Mouse (Mus musculus) granulocyte monocyte progenitor cell, adult 5-6 weeks (primary cell): Measurements from ENCODE around the gene Bicc1. TPM values are rescaled to one million over a fixed set of nuclear protein-coding genes. Genes with fewer than 3 reads are reported as not detected.

ENCODE experiments used
- ATAC-seq: replicated peaks from 2 replicates; pipeline ENCODE4 v1.8.0; 2016; ENCODE audit warnings: mild to moderate bottlenecking, moderate TSS enrichment, inconsistent platforms; ENCODE audit not compliant: poor library complexity, severe bottlenecking
- total RNA-seq, 2 experiments: library from RNA; stranded (forward) in 1 of 2; stranded (reverse) in 1 of 2; fragments of 200-712, 200-1000 nt in 1 of 2; fragments of >200 nt in 1 of 2; fragmentation: Nextera tagmentation in 1 of 2; gene quantifications; 2 replicates each; pipeline ENCODE4 v1.2.3; 2014 to 2017

Gene Bicc1
- total RNA-seq, 2 experiments from 2014 or later, result not detected

DNA sequence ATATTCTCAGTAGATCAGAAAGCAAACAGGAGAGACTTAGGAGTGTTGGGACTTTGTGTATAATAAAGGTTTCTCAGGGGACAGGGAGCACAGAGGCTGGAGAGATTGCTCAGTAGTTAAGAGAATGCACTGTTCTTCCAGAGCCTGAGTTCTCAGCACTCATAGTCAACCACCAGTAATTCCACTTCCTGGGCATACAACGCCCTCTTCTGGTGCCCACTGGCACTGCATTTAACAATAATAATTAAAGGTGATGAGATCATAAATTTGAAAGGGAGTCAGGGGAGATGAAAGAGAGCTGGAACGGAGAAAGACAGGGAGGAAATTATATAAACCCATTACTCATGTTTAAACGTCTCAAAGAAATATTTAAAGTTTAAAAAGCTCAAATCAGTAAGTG lies 35.5 kb downstream of the Bicc1 start:
- ATAC-seq, result no peak

DNA sequence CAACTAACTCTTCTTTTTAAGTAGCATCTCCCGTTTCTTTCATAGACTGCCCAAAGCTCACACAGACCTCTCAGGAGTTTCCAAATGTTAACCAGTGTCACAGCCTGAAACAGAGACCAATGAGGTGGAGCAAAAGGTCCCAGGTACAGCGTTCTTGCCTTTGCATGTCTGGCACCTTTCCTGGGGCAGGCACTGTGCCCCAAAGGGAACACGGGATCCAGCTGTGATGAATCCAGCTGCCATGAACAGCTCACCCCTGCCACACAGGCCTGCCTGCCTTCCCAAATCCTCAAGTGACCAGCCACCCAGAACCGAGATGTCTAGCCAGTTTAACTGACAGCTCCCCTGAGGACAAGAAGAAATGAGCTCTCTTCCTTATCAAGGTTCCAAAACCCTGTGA lies 36.1 kb downstream of the Bicc1 start:
- no peak for ATAC-seq

DNA sequence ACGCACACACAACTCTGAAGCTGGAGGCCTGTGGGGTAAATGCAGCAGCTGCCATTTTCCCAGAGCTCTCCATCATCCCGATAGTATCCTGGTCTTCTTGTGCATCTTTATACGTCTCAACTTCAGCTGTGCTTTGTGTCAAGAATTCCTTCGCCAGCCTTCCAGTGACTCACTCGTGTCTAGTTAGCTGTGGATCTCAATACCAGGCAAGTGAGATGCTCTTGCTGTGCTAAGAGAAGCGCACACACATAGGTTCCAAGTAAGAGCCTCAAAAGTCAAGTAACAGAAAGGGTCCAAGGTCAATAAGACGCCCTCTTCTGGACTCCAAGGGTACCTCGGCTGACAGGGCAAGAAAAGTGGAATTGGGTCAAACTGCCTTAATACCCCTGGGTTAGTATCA lies 37.0 kb downstream of the Bicc1 start:
- no peak for ATAC-seq

DNA sequence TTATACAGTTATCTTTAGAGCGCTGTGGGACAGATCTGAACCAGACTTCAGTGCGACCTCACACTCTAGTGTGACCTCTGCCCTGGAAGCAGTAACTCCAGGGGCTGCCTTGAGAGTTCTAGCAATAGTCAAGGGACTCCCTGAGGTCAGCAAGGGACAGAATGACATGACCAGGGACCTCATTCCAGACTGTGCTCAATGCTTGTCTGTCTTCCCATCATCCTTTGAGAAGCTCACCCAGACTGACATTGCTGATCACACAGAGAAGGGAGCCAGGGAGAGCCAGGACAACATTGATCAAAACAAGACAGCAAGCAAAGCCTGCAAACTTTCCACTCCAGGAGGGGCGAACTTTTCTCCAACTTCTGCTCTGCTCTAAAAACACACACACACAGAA lies 38.7 kb downstream of the Bicc1 start:
- no peak for ATAC-seq

DNA sequence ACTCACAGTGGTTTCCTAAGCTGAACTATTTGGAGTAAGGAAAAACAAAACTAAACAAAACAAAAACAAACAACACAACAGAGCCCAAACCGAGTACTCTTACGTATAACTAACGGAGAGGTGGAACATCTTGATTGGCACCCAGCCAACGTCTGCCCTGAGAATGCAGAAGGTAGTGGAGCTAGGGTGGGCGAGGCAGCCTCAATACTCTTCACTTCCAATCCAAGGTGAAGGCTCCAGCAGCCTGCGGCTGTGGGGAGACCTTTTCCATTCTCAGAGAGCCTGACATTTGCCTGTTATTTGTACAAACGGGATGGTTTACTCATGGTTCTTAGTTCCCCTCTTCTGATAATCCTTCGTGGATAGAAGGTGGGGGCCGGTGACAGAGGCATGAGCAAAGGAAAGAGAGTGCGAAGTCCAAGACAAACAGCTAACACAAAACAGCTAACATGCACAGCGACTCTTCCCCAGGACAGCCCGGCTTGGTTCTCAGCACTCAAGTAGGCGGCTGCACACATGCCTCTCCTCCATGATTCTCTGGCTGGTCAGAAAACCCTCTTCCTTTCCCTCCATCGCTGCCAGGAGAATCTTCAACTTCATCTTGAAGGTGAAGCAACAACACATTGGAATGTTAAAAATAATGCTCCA lies 39.3 kb downstream of the Bicc1 start:
- ATAC-seq, result no peak

DNA sequence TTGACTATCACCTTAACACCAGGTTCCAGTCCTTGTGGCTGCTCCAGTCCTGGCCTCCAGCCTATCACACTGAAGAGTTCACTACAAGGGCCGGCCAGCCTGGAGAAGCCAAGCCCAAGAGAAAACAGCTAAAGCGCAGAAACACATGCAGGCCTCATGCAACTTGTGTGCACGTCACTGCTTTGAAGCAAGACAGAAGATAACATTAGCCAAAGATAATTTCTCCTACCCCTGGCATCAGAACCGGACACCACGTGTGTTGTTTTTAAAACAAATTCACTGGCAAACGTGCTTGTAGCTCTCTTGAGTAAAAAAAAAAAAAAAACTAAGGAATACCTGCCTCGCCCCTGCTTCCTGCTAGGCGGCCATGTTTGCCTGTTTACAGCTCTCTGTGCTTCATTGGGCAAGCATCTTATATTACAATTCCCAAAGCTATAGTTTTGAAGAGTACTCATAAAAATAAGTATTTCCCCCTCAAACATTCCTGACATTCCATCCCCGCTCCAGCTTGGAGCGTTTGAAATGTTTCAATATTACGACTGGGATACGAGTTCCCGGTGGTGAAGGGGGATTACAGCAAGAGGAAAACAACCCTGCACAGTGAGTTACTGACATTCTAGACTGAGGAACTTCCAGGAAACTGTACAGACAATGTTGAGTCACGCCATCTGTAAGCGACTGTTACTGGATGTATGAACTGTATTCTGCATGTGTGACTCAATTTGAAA lies 40.2 kb downstream of the Bicc1 start:
- ATAC-seq, result no peak

DNA sequence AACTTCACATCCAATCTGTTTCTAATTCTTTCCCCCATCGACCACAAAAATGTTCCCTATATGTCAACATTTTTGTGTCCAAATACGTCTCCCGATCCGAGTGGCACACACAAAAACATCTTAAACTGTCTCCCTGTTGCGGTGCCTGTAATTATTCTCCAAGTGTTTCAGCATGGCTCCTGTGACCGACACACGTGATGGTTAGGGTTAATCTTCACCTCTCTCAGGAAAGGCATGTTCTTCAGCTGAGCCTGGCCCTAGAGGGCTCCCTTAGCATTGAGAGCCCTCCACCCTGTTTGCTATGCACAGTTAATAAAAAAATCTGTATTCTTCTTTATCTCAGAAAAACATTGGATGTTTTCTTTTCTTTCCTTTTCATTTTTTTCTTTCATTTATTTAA lies 41.7 kb downstream of the Bicc1 start:
- no peak for ATAC-seq

DNA sequence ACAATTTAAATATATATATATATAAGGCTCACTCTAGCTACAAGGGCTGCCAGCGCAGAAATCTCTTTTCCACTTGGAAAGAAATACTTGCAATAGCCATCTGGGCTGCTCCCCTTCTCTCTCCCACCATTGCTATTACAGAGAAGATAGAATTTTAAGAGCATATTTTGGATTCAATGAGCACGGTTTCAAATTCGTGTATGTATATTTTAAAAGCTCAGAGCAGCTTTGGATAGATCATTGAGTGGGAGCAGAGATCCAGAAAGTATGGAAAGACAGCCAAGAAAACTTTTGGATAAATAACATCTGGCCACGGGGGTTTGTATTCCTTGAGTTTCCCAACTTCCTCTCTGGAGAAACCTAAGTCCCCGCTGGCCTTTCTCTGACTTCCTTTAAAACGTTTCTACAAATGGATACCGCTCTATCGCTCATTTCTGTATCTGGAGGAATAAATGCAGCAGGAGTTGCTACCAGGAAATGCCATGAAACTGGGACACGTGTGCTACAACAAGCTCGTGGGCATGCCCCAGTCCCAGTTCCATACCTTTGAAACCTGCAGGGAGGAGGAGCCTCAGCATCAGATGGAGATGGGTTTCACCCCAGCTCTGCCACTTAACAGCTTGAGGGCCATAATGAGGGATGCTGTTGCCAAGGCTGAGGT lies 45.1 kb downstream of the Bicc1 start:
- ATAC-seq, result no peak

DNA sequence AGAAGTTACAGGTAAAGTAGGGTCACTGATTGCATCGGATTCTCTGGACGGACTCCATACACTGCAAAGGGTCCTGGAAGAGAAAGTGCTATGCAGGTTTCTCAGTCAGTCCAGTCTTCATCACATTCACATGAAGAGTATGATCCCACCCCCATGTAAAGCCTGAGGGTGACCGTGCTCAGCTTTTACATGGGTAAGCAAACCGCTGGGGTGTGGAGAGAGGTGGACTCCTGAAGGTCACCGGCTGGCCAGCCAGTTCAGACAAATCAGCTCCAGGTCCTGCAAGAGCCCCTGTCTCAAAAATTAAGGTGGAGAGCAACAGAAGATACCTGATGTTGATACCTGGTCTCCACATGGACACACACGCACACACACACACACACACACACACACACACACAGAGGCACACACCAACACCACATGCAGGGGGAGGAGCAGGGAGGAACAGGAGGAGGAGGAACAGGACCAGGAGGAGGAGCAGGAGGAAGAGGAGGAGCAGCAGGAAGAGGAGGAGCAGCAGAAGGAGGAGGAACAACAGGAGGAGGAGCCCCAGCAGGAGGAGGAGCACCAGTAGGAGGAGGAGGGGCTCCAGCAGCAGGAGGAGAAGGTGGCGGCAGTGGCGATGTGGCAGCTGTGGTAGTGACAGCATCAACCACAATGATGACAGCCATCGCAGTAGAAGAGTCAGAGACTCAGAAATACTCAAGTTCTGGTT lies 52.9 kb downstream of the Bicc1 start:
- ATAC-seq, result no peak

DNA sequence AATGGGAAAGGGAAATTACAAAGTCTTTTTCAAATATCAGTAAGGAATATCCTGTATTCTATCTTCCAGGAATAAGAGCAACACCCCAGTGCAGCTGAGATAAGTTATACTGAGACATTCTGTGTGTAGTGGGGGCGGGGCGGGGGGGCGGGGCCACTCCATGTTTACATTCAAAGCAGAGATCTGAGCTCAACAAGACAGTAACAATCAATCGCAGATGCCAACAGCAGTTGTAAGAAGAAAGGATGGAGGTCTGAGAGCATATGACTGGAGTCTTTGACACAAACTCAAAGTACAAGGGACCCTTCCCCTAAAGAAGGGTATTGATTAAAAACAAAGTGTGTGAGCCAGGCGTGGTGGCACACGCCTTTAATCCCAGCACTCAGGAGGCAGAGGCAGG lies 54.7 kb downstream of the Bicc1 start:
- ATAC-seq, result no peak

DNA sequence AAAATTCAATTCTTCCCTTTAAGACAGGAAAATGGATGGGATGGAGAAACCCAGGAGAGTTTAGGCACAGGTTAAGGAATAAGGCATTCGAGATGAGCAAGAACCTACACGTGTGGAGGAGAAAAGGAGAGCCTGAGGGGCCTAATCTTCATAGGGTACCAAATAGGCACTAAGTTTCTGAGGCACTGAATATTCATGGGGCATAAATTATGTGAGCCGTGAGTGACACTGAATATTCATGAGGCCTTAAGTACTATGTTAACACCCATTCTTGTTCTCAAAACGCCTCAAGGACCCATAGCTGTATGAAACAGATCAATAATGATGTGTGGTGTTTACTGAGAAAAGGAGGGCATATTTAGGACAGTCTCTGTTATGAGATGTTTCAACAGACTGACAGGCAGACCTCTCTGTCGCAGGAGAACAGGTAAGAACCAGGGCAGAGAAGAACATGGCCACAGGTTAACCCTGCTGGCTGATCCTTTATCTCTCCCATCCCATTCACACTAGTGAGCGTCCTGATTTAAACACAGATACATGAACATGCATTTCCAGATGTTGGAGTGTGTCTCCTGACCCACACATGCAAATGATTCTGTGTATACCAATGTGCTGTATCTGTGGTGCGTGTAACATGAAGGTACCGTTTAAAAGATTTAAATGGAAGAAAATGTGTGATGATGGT lies 58.5 kb downstream of the Bicc1 start:
- ATAC-seq, result no peak

DNA sequence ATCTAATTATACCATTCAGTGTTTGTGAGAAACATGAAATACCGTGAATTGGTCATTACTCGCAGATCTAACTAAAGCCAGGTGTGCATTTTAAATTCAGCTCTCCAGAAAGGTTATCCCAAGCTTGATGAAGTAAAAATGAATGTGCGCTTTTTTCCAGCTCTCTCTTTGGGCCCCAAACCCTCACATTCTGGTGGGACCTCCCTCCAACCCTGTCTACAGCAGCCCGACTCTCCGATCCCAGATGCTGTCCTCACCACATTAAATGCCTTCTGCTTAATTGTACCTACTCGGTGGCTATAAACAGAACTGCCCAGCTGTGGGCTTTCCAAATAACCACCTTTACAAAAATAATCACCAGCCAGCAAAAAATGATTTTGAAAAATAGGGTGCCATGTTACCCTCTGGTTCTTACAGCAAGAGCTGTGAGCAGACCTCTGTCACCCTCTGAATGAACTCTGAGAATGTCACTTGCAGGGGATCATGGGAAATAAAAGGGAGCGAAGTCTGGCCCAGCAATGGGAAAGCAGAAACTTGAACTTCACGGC lies 64.7 kb downstream of the Bicc1 start:
- ATAC-seq, result no peak

DNA sequence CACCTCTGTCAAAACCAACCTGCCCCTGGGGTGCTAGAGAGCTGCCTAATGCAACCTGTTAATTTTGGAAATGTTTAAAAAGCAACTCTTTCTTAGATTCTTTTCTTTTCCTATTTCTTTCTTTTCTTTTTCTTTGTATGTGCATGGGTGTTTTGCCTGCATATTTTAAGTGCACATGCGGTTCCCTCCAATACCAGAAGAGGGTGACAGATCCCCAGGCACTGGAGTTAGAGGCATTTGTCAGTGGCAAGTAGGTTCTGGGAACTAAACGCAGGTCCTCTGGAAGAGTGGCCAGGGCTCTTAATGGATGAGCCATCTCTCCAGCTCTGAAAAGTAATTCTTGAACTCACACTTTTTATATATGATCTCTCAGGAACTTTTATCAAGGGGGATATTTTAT lies 66.2 kb downstream of the Bicc1 start:
- no peak for ATAC-seq

DNA sequence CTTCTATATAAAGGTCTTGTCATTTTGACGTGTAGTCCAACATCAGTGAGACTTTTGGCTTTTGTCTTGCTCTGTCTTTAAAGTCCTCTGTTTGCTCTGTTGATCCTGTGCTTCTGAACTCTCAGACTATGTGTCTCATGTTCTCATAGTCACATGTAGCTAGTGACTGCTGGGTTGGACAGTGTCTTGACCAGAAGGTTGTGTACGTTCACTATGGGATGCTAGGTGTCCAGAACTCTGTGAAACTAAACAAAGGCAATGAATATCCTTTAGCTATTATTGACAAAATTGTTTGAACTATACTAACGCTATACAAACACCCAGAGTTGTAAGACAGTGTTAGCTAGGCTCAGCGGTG lies 72.2 kb downstream of the Bicc1 start:
- ATAC-seq, result no peak

DNA sequence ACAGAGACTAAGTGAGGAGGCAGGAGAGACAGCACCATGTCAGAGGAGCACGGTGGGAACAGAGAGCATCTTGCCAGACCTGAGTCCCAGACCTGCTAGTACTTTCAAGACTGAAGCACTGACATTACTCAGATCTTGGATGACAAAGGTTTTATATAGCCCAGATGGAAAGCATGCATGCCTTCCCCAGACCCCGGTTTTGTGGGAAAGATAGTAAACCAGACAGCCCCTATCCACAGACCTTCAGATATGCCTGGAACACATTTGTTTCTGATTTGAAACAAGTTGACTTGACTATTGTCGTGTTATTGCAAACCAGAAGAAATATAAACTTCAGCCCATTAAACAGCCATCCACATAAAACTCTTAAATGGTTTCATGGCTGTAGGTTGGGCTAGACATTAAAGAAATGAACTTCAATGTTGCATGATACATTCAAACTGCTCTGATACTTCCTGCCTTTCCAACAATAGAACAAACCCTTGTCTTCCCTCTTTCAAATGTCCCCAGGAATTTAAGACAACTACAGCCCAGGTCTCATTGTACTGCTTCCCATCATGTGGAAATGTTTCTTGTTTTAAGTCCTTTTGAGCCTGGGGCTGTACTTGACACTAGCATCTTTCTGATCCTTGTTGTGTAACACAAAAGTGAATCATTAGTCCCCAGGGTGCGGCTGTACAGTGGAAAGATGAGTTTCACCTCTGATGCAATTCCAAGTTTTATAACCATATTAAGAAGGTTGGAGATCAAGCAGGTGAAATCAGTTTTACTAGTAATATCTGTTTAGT lies 72.7 kb downstream of the Bicc1 start:
- ATAC-seq, result no peak

DNA sequence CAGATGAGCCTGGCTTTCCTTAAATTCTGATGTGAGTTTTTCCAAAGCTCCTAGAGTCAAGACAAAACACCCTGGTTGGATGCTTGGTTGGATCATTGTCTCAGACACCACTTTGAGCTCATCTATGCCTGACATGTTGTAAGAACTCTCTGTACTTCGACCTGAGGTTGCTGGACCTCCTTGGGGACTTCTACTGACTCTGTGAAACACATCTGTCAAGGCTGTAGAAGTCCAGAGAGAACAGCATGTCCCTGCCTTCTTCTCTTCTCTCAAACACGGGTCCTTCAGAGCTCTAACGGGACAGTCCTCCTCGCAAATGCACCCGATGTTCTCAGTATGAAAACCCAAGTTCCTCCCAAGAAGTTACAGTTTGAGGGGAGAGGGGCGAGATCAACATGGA lies 76.5 kb downstream of the Bicc1 start:
- ATAC-seq, result no peak

DNA sequence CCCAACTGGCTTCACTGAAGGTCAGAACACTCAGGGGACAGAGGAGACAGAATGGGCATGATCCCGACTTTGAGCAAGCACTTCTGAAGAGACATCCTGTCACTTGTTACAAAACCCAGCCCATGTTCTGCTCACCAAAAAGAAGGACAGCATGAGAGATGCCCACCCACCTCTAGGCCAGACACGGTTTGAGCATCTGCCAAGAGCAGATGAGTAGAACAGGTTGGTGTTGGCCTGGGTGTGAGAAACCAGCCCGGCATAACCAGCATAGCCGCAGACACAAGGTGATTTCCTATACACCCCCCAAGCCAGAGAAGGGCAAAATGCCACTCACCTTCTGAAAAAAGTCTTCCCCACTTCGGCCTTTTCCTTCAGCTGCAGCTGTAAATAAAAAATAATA lies 80.6 kb downstream of the Bicc1 start:
- ATAC-seq, result no peak

DNA sequence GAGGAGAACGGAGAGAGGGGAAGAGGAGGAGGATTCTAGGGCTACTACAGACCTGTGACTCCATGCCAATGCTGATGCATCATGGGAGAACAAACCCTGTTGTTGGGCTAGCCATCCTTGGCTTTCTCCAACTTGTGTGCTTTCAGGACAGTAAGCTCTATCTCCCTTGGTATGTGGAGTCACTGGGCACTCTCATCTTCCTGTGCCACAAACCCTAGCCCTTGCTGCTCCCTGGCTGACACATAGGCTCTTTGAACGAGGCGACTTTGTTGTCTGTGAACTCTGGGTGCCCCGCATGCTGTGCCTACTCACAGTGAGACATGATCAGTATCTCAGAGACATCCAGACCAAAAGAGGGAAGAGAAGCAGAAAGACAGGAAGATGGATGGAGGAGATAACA lies 94.5 kb downstream of the Bicc1 start:
- no peak for ATAC-seq

DNA sequence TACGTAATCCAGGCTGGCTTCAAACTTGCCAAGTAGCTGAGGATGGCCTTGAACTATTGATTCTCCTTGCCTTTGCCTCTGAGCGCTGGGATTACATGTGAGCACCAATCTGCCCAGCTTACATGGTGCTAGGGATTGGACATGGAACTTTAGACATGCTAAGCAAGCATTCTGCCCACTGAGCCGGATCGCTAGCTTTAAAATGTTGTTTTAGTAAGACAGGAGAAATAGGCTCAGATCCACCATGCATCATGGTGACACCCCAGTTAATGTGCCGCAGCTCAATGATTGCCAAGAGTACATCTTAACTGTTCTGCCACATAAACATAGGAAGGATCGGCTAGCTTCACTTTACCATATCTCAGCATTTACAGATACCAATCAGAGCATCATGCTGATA lies 94.9 kb downstream of the Bicc1 start:
- ATAC-seq, result no peak

DNA sequence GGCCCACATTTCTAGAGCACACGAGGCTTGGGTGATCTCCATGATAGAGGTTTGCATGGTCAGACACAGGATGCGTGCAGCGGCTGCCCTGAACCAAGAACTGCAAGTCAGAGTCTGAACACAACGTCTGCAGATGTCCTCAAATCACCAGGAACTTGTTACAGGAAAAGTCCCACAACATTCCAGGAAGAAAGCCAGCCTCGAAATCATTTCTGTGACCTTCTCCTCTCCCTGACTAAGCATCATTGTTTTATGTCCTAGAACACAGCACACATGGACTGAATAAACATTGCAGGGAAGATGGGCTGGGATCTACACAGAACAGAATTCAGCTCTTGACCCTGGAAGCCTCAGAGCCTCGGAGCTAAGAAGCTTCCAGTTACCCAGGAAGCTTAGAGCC lies 97.3 kb downstream of the Bicc1 start:
- no peak for ATAC-seq
